Mouse (Mus musculus) C2C12 (cell line): ENCODE data around the gene Snhg11.

Experiments used
- CEBPB ChIP-seq: IDR thresholded peaks from one replicate; pipeline ENCODE4 v1.6.1; 2011; ENCODE audit warnings: low read depth, mild to moderate bottlenecking, control low read depth, moderate library complexity
- CTCF ChIP-seq: IDR thresholded peaks from one replicate; pipeline ENCODE4 v1.5.1; 2011; ENCODE audit not compliant: control insufficient read depth, insufficient read depth, insufficient read length
- MAX ChIP-seq: IDR thresholded peaks from one replicate; pipeline ENCODE4 v1.6.1; 2011; ENCODE audit warnings: mild to moderate bottlenecking, control low read depth
- MYOD1 ChIP-seq: IDR thresholded peaks from one replicate; pipeline ENCODE4 v1.6.1; 2011; ENCODE audit warnings: low read depth; ENCODE audit not compliant: control insufficient read depth, insufficient read length
- MYOG ChIP-seq: IDR thresholded peaks from one replicate; pipeline ENCODE4 v1.6.1; 2011; ENCODE audit not compliant: control insufficient read depth, insufficient read length; ENCODE audit errors: extremely low read depth
- USF1 ChIP-seq: IDR thresholded peaks from one replicate; pipeline ENCODE4 v1.6.1; 2011; ENCODE audit warnings: low read depth, mild to moderate bottlenecking, control low read depth, moderate library complexity

DNA sequence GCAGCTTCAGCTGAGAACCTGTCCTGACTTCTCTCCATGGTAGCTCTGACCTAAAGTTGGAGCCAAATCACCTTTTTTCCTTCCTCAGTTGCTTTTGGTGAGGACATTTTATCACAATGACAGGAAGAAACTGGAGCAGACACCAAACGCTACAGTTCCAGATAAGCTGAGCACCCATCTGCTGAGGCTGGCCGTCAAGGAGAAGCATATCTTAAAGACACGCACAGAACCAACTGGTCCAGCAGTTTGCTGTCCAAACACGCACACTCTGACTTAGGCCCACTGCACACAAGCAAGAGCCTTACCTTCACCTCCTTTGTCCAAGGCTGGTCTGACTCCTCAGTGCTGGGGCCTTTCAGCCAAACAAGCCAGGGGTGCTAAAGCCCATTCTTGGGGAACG lies 7.8 kb upstream of the Snhg11 start:
- TF ChIP-seq CTCF (no peak), MAX (no peak), CEBPB (no peak), USF1 (no peak), MYOG (no peak), MYOD1 (no peak)
